Mouse (Mus musculus) cerebellum, adult 9-10 months (tissue): ENCODE results near the gene B130006D01Rik.
"Not testable (repeated sequence)": the region's sequence is repeated elsewhere in the genome, so short reads cannot be mapped to it uniquely, and the experiment has no call there.

ENCODE experiments used
- DNase-seq: peaks from one replicate; pipeline ENCODE4 v3.0.0; 2022

The B130006D01Rik gene

GRCm38 (mm10) chr11:95713811-95714241 lies 9.6 kb upstream of the B130006D01Rik start:
- peak; percentile 62 for DNase-seq

GRCm38 (mm10) chr11:95714411-95714810 lies 9.0 kb upstream of the B130006D01Rik start:
- DNase-seq: no peak

GRCm38 (mm10) chr11:95716136-95716535 lies 7.3 kb upstream of the B130006D01Rik start:
- peak; percentile 28 for DNase-seq

GRCm38 (mm10) chr11:95719356-95719755 lies 4.0 kb upstream of the B130006D01Rik start:
- DNase-seq: peak; percentile 63

- no peak for DNase-seq
Measured at GRCm38 (mm10) chr11:95724466-95724865, 1.1 kb downstream of the B130006D01Rik start.

GRCm38 (mm10) chr11:95726156-95726555 lies 2.8 kb downstream of the B130006D01Rik start:
- no peak for DNase-seq

GRCm38 (mm10) chr11:95727947-95728346 lies 4.6 kb downstream of the B130006D01Rik start:
- no peak for DNase-seq

GRCm38 (mm10) chr11:95728916-95729907 lies 5.8 kb downstream of the B130006D01Rik start:
- no peak for DNase-seq

GRCm38 (mm10) chr11:95734485-95734884 lies 11.1 kb downstream of the B130006D01Rik start:
- no peak for DNase-seq

- DNase-seq: no peak
Measured at GRCm38 (mm10) chr11:95737811-95738210, 14.4 kb downstream of the B130006D01Rik start.

GRCm38 (mm10) chr11:95744521-95744920 lies 21.1 kb downstream of the B130006D01Rik start:
- no peak for DNase-seq

- peak; percentile 62 for DNase-seq
Measured at GRCm38 (mm10) chr11:95746821-95747220, 23.4 kb downstream of the B130006D01Rik start.

GRCm38 (mm10) chr11:95748331-95748730 lies 24.9 kb downstream of the B130006D01Rik start:
- DNase-seq: no peak

GRCm38 (mm10) chr11:95749619-95750018 lies 26.2 kb downstream of the B130006D01Rik start:
- no peak for DNase-seq

GRCm38 (mm10) chr11:95750995-95751394 lies 27.6 kb downstream of the B130006D01Rik start:
- DNase-seq: peak; percentile 87

- DNase-seq: not testable (repeated sequence)
Measured at GRCm38 (mm10) chr11:95755137-95755536, 31.8 kb downstream of the B130006D01Rik start.

- no peak for DNase-seq
Measured at GRCm38 (mm10) chr11:95760521-95760920, 37.1 kb downstream of the B130006D01Rik start.

GRCm38 (mm10) chr11:95762996-95763395 lies 39.6 kb downstream of the B130006D01Rik start:
- no peak for DNase-seq

GRCm38 (mm10) chr11:95764806-95765205 lies 41.4 kb downstream of the B130006D01Rik start:
- no peak for DNase-seq

GRCm38 (mm10) chr11:95765334-95765733 lies 41.9 kb downstream of the B130006D01Rik start:
- no peak for DNase-seq

- DNase-seq: no peak
Measured at GRCm38 (mm10) chr11:95768244-95768643, 44.9 kb downstream of the B130006D01Rik start.

- no peak for DNase-seq
Measured at GRCm38 (mm10) chr11:95769208-95769607, 45.8 kb downstream of the B130006D01Rik start.

- DNase-seq: no peak
Measured at GRCm38 (mm10) chr11:95770720-95771364, 47.5 kb downstream of the B130006D01Rik start.

GRCm38 (mm10) chr11:95771665-95772064 lies 48.3 kb downstream of the B130006D01Rik start:
- no peak for DNase-seq
